Mouse (Mus musculus): ENCODE data around the gene Adgrg2.

DNA sequence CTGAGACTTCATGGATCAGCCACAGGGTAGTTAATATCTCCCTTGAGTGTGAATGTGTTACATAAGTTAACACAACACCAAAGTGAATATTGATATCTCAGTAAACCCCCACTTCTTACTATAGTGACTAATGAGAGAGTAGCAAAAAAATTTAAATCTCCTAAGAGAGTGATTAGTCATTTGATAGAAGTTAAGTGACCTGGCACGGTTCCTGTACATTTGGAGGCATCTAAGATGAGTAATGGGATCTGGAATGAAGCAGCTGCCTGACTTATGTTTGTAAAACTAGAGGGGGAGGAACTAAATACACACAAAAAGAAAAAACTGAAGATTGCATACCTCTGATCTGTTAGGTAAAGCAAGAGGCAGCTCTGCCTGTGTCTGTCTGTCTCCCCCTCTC, 118.6 kb downstream of the Adgrg2 start:
- no peak for TF ChIP-seq POLR2A (IDR thresholded peaks at IDR 0.05; ENCODE audit: borderline replicate concordance, control insufficient read depth, low read depth, low read length)
- TF ChIP-seq CTCF (IDR thresholded peaks at IDR 0.05; ENCODE audit: control insufficient read depth, insufficient read depth, low read length), result no peak

All from bone marrow, adult 2 months (tissue).